Mouse (Mus musculus): ENCODE measurements around the gene Magi3.

GRCm38 (mm10) chr3:104017931-104018330 lies 202.2 kb downstream of the Magi3 start:
- TF ChIP-seq CTCF (IDR thresholded peaks at IDR 0.05; ENCODE audit: low read depth, low read length) (no peak), POLR2A (IDR thresholded peaks at IDR 0.05; ENCODE audit: extremely low read depth, insufficient read depth, low read length) (no peak)

All from liver, adult 2 months (tissue).